Mouse (Mus musculus): Measurements from ENCODE around the gene Psmd8.
"Not testable (repeated sequence)": the region's sequence is repeated elsewhere in the genome, so short reads cannot be mapped to it uniquely, and the experiment has no call there.

Psmd8 gene

GRCm38 (mm10) chr7:29180077-29180853 is at the start of gene Psmd8:
TSS of gene Psmd8 (minus strand) at chr7:29180701.
- in situ Hi-C loops (cut with MseI, MboI), result loop anchor here in 1 of 2 experiments (5.0 kb wide), 1 partner anchor 52 kb away; the partner anchor contains the start of gene Kcnk6

GRCm38 (mm10) chr7:29228202-29228601 is 47.7 kb upstream of the Psmd8 start:
- in situ Hi-C loops (cut with MseI, MboI), result no loop called here

GRCm38 (mm10) chr7:29225520-29225919 is 45.0 kb upstream of the Psmd8 start:
- in situ Hi-C loops (cut with MseI, MboI), result no loop called here

GRCm38 (mm10) chr7:29224756-29225394 is 44.4 kb upstream of the Psmd8 start:
- in situ Hi-C loops (cut with MseI, MboI), result loop anchor here in 1 of 2 experiments (25.0 kb wide), 1 partner anchor 487 kb away; no protein-coding TSS in a partner anchor

GRCm38 (mm10) chr7:29214846-29215245 is 34.3 kb upstream of the Psmd8 start:
- in situ Hi-C loops (cut with MseI, MboI), result loop anchor here in 1 of 2 experiments (25.0 kb wide), 1 partner anchor 497 kb away; no protein-coding TSS in a partner anchor

- in situ Hi-C loops (cut with MseI, MboI), result loop anchor here in 1 of 2 experiments (25.0 kb wide), 1 partner anchor 498 kb away; no protein-coding TSS in a partner anchor
Observed at GRCm38 (mm10) chr7:29214236-29214635, 33.7 kb upstream of the Psmd8 start.

- in situ Hi-C loops (cut with MseI, MboI), result loop anchor here in 1 of 2 experiments (25.0 kb wide), 1 partner anchor 499 kb away; no protein-coding TSS in a partner anchor
Observed at GRCm38 (mm10) chr7:29213675-29214082, 33.2 kb upstream of the Psmd8 start, which contains the start of gene Catsperg1. TSS of gene Catsperg1 (minus strand) at chr7:29214035.

GRCm38 (mm10) chr7:29212775-29213560 is 32.5 kb upstream of the Psmd8 start:
- in situ Hi-C loops (cut with MseI, MboI), result loop anchor here in 1 of 2 experiments (25.0 kb wide), 1 partner anchor 499 kb away; no protein-coding TSS in a partner anchor

GRCm38 (mm10) chr7:29212199-29212765 is 31.8 kb upstream of the Psmd8 start:
- in situ Hi-C loops (cut with MseI, MboI), result loop anchor here in 1 of 2 experiments (25.0 kb wide), 1 partner anchor 500 kb away; no protein-coding TSS in a partner anchor

- in situ Hi-C loops (cut with MseI, MboI), result loop anchor here in 1 of 2 experiments (25.0 kb wide), 1 partner anchor 501 kb away; no protein-coding TSS in a partner anchor
Observed at GRCm38 (mm10) chr7:29211415-29212198, 31.1 kb upstream of the Psmd8 start.

- in situ Hi-C loops (cut with MseI, MboI), result loop anchor here in 1 of 2 experiments (25.0 kb wide), 1 partner anchor 501 kb away; no protein-coding TSS in a partner anchor
Observed at GRCm38 (mm10) chr7:29211013-29211412, 30.5 kb upstream of the Psmd8 start.

- in situ Hi-C loops (cut with MseI, MboI), result loop anchor here in 1 of 2 experiments (25.0 kb wide), 1 partner anchor 510 kb away; no protein-coding TSS in a partner anchor
Observed at GRCm38 (mm10) chr7:29202577-29202976, 22.1 kb upstream of the Psmd8 start.

- in situ Hi-C loops (cut with MseI, MboI), result not testable (repeated sequence)
Observed at GRCm38 (mm10) chr7:29194230-29194629, 13.7 kb upstream of the Psmd8 start.

- in situ Hi-C loops (cut with MseI, MboI), result loop anchor here in 1 of 2 experiments (5.0 kb wide), 1 partner anchor 51 kb away; the partner anchor contains the start of gene Kcnk6
Observed at GRCm38 (mm10) chr7:29181323-29181722, 822 bp upstream of the Psmd8 start.

- in situ Hi-C loops (cut with MseI, MboI), result loop anchor here in 1 of 2 experiments (5.0 kb wide), 1 partner anchor 51 kb away; the partner anchor contains the start of gene Kcnk6
Observed at GRCm38 (mm10) chr7:29180854-29181236, 344 bp upstream of the Psmd8 start.

- in situ Hi-C loops (cut with MseI, MboI), result no loop called here
Observed at GRCm38 (mm10) chr7:29179323-29179722, 1.2 kb downstream of the Psmd8 start.

- in situ Hi-C loops (cut with MseI, MboI), result no loop called here
Observed at GRCm38 (mm10) chr7:29178106-29178505, 2.4 kb downstream of the Psmd8 start.

GRCm38 (mm10) chr7:29172390-29173016 is 8.0 kb downstream of the Psmd8 start:
- in situ Hi-C loops (cut with MseI, MboI), result no loop called here

- in situ Hi-C loops (cut with MseI, MboI), result no loop called here
Observed at GRCm38 (mm10) chr7:29171562-29172097, 8.9 kb downstream of the Psmd8 start.
